Mouse (Mus musculus): ENCODE results near the gene Il11ra1. TPM values are rescaled to one million over a fixed set of nuclear protein-coding genes. Genes with fewer than 3 reads are reported as not detected.
"Not testable (repeated sequence)": the region's sequence is repeated elsewhere in the genome, so short reads cannot be mapped to it uniquely, and the experiment has no call there.

The Il11ra1 gene
- total RNA-seq, 2 experiments from 2014 or later = 28.5 TPM; not detected in 1

- not testable (repeated sequence) for ATAC-seq (replicated peaks; ENCODE audit: low FRiP score, poor library complexity, severe bottlenecking)
Measured at GRCm38 (mm10) chr4:41772946-41773345, 73.2 kb downstream of the Il11ra1 start.

GRCm38 (mm10) chr4:41773502-41773901 is 73.7 kb downstream of the Il11ra1 start:
- ATAC-seq (replicated peaks; ENCODE audit: low FRiP score, poor library complexity, severe bottlenecking) = not testable (repeated sequence)

GRCm38 (mm10) chr4:41774002-41774401 is 74.2 kb downstream of the Il11ra1 start, which contains the start of gene Ccl27a:
Gene Ccl27a (minus strand): TSS chr4:41774247.
- ATAC-seq (replicated peaks; ENCODE audit: low FRiP score, poor library complexity, severe bottlenecking) = not testable (repeated sequence)

GRCm38 (mm10) chr4:41774506-41774905 is 74.7 kb downstream of the Il11ra1 start:
- ATAC-seq (replicated peaks; ENCODE audit: low FRiP score, poor library complexity, severe bottlenecking) = not testable (repeated sequence)

- ATAC-seq (replicated peaks; ENCODE audit: low FRiP score, poor library complexity, severe bottlenecking) = not testable (repeated sequence)
Measured at GRCm38 (mm10) chr4:41775840-41776239, 76.1 kb downstream of the Il11ra1 start.

- not testable (repeated sequence) for ATAC-seq (replicated peaks; ENCODE audit: low FRiP score, poor library complexity, severe bottlenecking)
Measured at GRCm38 (mm10) chr4:41781271-41781670, 81.5 kb downstream of the Il11ra1 start.

- ATAC-seq (replicated peaks; ENCODE audit: low FRiP score, poor library complexity, severe bottlenecking) = not testable (repeated sequence)
Measured at GRCm38 (mm10) chr4:41781748-41782485, 82.1 kb downstream of the Il11ra1 start.

GRCm38 (mm10) chr4:41782711-41783110 is 82.9 kb downstream of the Il11ra1 start:
- not testable (repeated sequence) for ATAC-seq (replicated peaks; ENCODE audit: low FRiP score, poor library complexity, severe bottlenecking)

- ATAC-seq (replicated peaks; ENCODE audit: low FRiP score, poor library complexity, severe bottlenecking) = not testable (repeated sequence)
Measured at GRCm38 (mm10) chr4:41783197-41783596, 83.4 kb downstream of the Il11ra1 start.

Other genes starting within 250 kb of the Il11ra1 start
- 80.0 and 122 TPM in 2 replicates for gene Kif24, start 235.1 kb upstream of the Il11ra1 start, total RNA-seq (2015; ENCODE audit: low replicate concordance)
- 92.7 and 96.0 TPM in 2 replicates for gene Kif24, start 235.1 kb upstream of the Il11ra1 start, total RNA-seq (2017; ENCODE audit: low replicate concordance)
- gene Nudt2, start 234.8 kb upstream of the Il11ra1 start, total RNA-seq (2015; ENCODE audit: low replicate concordance) = 1.8 TPM in 1 of 2 replicates, not detected in the other
- gene Nudt2, start 234.8 kb upstream of the Il11ra1 start, total RNA-seq (2017; ENCODE audit: low replicate concordance) = 18.2 TPM in 1 of 2 replicates, not detected in the other
- not detected in 2 replicates for gene AI464131, start 196.9 kb upstream of the Il11ra1 start, total RNA-seq (2015; ENCODE audit: low replicate concordance)
- gene AI464131, start 196.9 kb upstream of the Il11ra1 start, total RNA-seq (2017; ENCODE audit: low replicate concordance) = 0.45 TPM in 1 of 2 replicates, not detected in the other
- not detected in 2 replicates for gene 1110017D15Rik, start 182.7 kb upstream of the Il11ra1 start, total RNA-seq (2015; ENCODE audit: low replicate concordance)
- gene 1110017D15Rik, start 182.7 kb upstream of the Il11ra1 start, total RNA-seq (2017; ENCODE audit: low replicate concordance) = not detected in 2 replicates
- gene Fam219a, start 130.5 kb upstream of the Il11ra1 start, total RNA-seq (2015; ENCODE audit: low replicate concordance) = 1.1 TPM in 1 of 2 replicates, not detected in the other
- gene Fam219a, start 130.5 kb upstream of the Il11ra1 start, total RNA-seq (2017; ENCODE audit: low replicate concordance) = 0.39 and 0.45 TPM in 2 replicates
- not detected in 2 replicates for gene Dnaic1, start 130.2 kb upstream of the Il11ra1 start, total RNA-seq (2015; ENCODE audit: low replicate concordance)
- not detected in 2 replicates for gene Dnaic1, start 130.2 kb upstream of the Il11ra1 start, total RNA-seq (2017; ENCODE audit: low replicate concordance)
- gene Enho, start 59.7 kb upstream of the Il11ra1 start, total RNA-seq (2015; ENCODE audit: low replicate concordance) = not detected in 2 replicates
- gene Enho, start 59.7 kb upstream of the Il11ra1 start, total RNA-seq (2017; ENCODE audit: low replicate concordance) = not detected in 2 replicates
- not detected in 2 replicates for gene Cntfr, start 2.9 kb upstream of the Il11ra1 start, total RNA-seq (2015; ENCODE audit: low replicate concordance)
- gene Cntfr, start 2.9 kb upstream of the Il11ra1 start, total RNA-seq (2017; ENCODE audit: low replicate concordance) = not detected in 2 replicates
- 2.9 and 9.7 TPM in 2 replicates for gene Rpp25l, start 13.5 kb downstream of the Il11ra1 start, total RNA-seq (2015; ENCODE audit: low replicate concordance)
- 5.0 and 22.6 TPM in 2 replicates for gene Rpp25l, start 13.5 kb downstream of the Il11ra1 start, total RNA-seq (2017; ENCODE audit: low replicate concordance)
- gene Dctn3, start 23.2 kb downstream of the Il11ra1 start, total RNA-seq (2015; ENCODE audit: low replicate concordance) = 16.8 and 51.2 TPM in 2 replicates
- 18.4 and 33.0 TPM in 2 replicates for gene Dctn3, start 23.2 kb downstream of the Il11ra1 start, total RNA-seq (2017; ENCODE audit: low replicate concordance)
- gene Arid3c, start 31.2 kb downstream of the Il11ra1 start, total RNA-seq (2015; ENCODE audit: low replicate concordance) = not detected in 2 replicates
- not detected in 2 replicates for gene Arid3c, start 31.2 kb downstream of the Il11ra1 start, total RNA-seq (2017; ENCODE audit: low replicate concordance)
- gene Galt, start 55.2 kb downstream of the Il11ra1 start, total RNA-seq (2015; ENCODE audit: low replicate concordance) = 18.9 TPM in 1 of 2 replicates, not detected in the other
- 1.3 and 3.9 TPM in 2 replicates for gene Galt, start 55.2 kb downstream of the Il11ra1 start, total RNA-seq (2017; ENCODE audit: low replicate concordance)
- 3.8 and 14.4 TPM in 2 replicates for gene Sigmar1, start 56.2 kb downstream of the Il11ra1 start, total RNA-seq (2015; ENCODE audit: low replicate concordance)
- gene Sigmar1, start 56.2 kb downstream of the Il11ra1 start, total RNA-seq (2017; ENCODE audit: low replicate concordance) = 4.2 and 7.3 TPM in 2 replicates
- gene Ccl27a, start 74.3 kb downstream of the Il11ra1 start, total RNA-seq (2015; ENCODE audit: low replicate concordance) = 10.8 TPM in 1 of 2 replicates, not detected in the other
- gene Ccl27a, start 74.3 kb downstream of the Il11ra1 start, total RNA-seq (2017; ENCODE audit: low replicate concordance) = 8.7 TPM in 1 of 2 replicates, not detected in the other
- not detected in 2 replicates for gene Gm21541, start 203.6 kb downstream of the Il11ra1 start, total RNA-seq (2015; ENCODE audit: low replicate concordance)
- gene Gm21541, start 203.6 kb downstream of the Il11ra1 start, total RNA-seq (2017; ENCODE audit: low replicate concordance) = not detected in 2 replicates
- gene Gm20878, start 241.6 kb downstream of the Il11ra1 start, total RNA-seq (2015; ENCODE audit: low replicate concordance) = not detected in 2 replicates
- gene Gm20878, start 241.6 kb downstream of the Il11ra1 start, total RNA-seq (2017; ENCODE audit: low replicate concordance) = 0.77 TPM in 1 of 2 replicates, not detected in the other

Data from erythroid progenitor cell, adult 5-6 weeks (primary cell).